Mouse (Mus musculus) neural tube, embryonic 12.5 days (tissue): ENCODE results near the gene Gkap1. TPM values are rescaled to one million over a fixed set of nuclear protein-coding genes. Genes with fewer than 3 reads are reported as not detected.

Experiments
- ATAC-seq: fragments of 200-750 bp; cut with Nextera tagmentation; 2 replicates; pipeline ENCODE4 v1.8.0; 2017; ENCODE audit warnings: low read depth, mild to moderate bottlenecking, moderate TSS enrichment, moderate library complexity; ENCODE audit not compliant: low FRiP score
- H3K27ac ChIP-seq: fragments of 300-500 bp; sonication (generic); 2 replicates; pipeline ENCODE4 v1.5.1; 2016
- H3K27me3 ChIP-seq: fragments of 300-500 bp; sonication (generic); replicated peaks from 2 replicates; pipeline ENCODE4 v1.6.1; 2016; ENCODE audit warnings: mild to moderate bottlenecking
- H3K36me3 ChIP-seq: fragments of 300-500 bp; sonication (generic); 2 replicates; pipeline ENCODE4 v1.6.1; 2016; ENCODE audit warnings: mild to moderate bottlenecking
- H3K4me1 ChIP-seq: fragments of 300-500 bp; sonication (generic); 2 replicates; pipeline ENCODE4 v1.6.1; 2016
- H3K4me2 ChIP-seq: fragments of 300-500 bp; sonication (generic); replicated peaks from 2 replicates; pipeline ENCODE4 v1.6.1; 2016; ENCODE audit warnings: mild to moderate bottlenecking
- H3K4me3 ChIP-seq: fragments of 300-500 bp; sonication (generic); 2 replicates; pipeline ENCODE4 v1.5.1; 2016
- H3K9ac ChIP-seq: fragments of 300-500 bp; sonication (generic); 2 replicates; pipeline ENCODE4 v1.6.1; 2016; ENCODE audit warnings: mild to moderate bottlenecking
- H3K9me3 ChIP-seq: fragments of 300-500 bp; sonication (generic); 2 replicates; pipeline ENCODE4 v1.6.1; 2016; ENCODE audit warnings: mild to moderate bottlenecking
- WGBS: fragments of 180-500 bp; shearing (Covaris S2); methylation state at CpG from one replicate; pipeline ENCODE4 v1.1.7; 2016; 5-methylcytosine and 5-hydroxymethylcytosine counted together
- polyA plus RNA-seq: library from polyadenylated mRNA; unstranded; fragments of >200 nt; fragmentation: Nextera tagmentation; extraction: Ambion mirVana; gene quantifications from 2 replicates; pipeline ENCODE4 v1.2.1, GENCODE M21; 2016

The Gkap1 gene
- polyA plus RNA-seq, 1 experiment from 2014 or later = 53.5 TPM

DNA sequence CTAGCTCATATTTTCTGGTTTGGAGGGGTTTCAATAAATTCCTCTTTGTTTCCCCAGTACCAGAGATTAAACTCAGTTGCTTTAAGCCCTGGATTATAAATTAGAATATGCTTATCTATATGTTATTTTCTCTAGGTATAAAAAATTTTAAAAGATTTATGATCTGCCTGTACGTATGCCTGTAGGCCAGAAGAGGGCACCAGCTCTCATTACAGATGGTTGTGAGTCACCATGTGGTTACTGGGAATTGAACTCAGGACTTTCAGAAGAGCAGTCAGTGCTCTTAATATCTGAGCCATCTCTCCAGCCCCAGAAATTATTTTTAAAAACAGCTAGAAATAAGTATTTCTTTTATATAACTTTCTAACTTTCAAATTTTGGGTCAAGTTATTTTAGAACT is 13.8 kb upstream of the Gkap1 start:
- Histone ChIP-seq H3K27ac (no peak overlapping the region), H3K27me3 (no peaks in the 10 kb centered on the region), H3K4me3 (no peak overlapping the region), H3K9me3 (no peaks in the 10 kb centered on the region), H3K9ac (no peak overlapping the region), H3K4me1 (peaks cover 6% of the 10 kb centered on the region), H3K4me2 (no peak overlapping the region), H3K36me3 (no peaks in the 10 kb centered on the region)
- WGBS = 61% methylated on average over 1 of the region's 1 CpGs
- ATAC-seq = no peak

DNA sequence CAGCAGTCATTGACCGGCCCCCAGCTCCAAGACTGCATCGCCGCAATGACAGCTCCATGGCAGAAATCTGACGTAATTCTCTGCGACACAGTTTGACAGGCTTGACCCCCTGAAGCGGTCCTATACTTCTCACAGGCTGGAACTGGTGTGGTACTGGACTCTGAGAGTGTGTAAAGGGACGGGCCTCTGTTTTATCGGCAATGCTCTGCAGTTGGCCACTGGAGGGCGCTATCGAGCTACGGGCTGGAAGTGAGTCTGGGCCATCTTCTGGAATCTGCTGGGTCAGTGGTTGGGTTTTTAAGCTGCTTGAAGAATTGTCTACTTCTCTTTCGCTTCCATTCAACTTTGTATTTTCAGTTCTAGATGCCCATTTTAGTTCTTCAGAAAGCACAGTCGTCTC is 12.3 kb upstream of the Gkap1 start:
- Histone ChIP-seq H3K9ac (no peak overlapping the region), H3K36me3 (no peaks in the 10 kb centered on the region), H3K27me3 (no peaks in the 10 kb centered on the region), H3K4me2 (no peak overlapping the region), H3K9me3 (no peaks in the 10 kb centered on the region), H3K4me3 (no peak overlapping the region), H3K27ac (no peak overlapping the region), H3K4me1 (peaks cover 3% of the 10 kb centered on the region)
- ATAC-seq = no peak
- WGBS = 17% methylated on average over 13 of the region's 13 CpGs

DNA sequence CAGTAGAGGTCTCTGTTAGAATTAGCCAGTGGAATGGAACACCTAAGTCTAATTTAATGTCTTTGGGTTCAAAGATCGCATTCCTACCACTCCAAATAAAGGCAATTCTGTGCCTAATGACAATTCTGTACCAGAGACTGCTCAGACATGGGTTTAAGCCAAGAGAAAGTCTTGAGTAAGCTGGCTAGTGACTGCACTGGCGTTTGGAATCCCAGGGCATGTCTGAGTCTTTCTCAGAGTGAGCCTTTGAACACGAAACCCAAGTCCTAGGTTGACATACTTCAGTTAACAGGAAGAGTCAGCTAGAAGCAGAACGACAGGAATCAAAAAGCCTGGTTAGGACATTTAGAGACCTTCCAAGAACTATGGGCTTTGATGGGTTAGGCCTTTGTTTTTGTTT is 8.0 kb upstream of the Gkap1 start:
- Histone ChIP-seq H3K4me1 (no peaks in the 10 kb centered on the region), H3K9me3 (no peaks in the 10 kb centered on the region), H3K36me3 (no peaks in the 10 kb centered on the region), H3K4me3 (no peak overlapping the region), H3K27me3 (no peaks in the 10 kb centered on the region), H3K27ac (no peak overlapping the region), H3K4me2 (no peak overlapping the region), H3K9ac (no peak overlapping the region)
- WGBS = 73% methylated on average over 4 of the region's 4 CpGs
- no peak for ATAC-seq

DNA sequence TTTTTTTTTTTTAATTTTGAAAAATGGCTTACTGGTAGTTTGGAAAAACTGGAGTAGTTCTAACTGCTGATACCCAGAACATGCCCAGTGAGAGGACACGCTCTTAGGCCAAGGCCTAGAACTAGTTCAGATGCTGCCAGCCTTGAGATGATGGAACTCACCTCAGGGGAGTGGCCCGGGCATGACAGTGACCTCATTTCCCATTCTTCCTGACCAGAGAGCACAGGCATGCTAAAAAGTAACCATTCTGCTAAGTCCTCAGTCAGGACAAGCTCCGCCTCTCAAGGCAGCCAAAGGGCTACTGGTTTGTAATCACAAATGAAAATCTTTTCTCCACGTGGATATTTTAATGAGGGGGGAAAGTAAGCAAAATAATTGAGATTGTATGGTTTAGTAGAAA is 6.4 kb upstream of the Gkap1 start:
- no peak for ATAC-seq
- H3K9ac ChIP-seq = no peak overlapping the region

DNA sequence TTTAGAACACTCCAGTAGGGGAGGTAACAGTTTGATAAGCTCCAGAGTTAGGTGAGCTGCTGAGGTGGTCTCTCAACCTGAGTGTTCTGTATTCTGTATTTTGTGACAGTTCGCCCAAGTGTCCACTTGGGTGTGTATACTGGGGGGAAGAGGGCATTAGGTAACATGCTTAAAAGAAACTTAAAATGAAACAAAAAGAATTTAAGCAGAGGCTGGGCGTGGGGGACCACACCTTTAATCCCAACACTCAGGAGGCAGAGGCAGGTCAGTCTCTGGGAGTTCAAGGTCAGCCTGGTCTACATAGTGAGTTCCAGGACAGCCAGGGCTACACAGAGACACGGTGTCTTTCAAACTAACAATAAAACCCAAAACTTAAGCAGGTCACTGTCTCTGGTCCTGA is 5.0 kb upstream of the Gkap1 start:
- no peak overlapping the region for H3K4me2 ChIP-seq
- H3K27ac ChIP-seq = no peak overlapping the region
- ATAC-seq = no peak
- no peak overlapping the region for H3K4me3 ChIP-seq
- no peaks in the 10 kb centered on the region for H3K9me3 ChIP-seq
- H3K4me1 ChIP-seq = 0 out of 2 replicates have a peak, but pooled peaks cover 4% of the 10 kb centered on the region
- H3K9ac ChIP-seq = no peak overlapping the region
- WGBS = 91% methylated on average over 3 of the region's 3 CpGs
- H3K27me3 ChIP-seq = no peaks in the 10 kb centered on the region
- no peaks in the 10 kb centered on the region for H3K36me3 ChIP-seq

More for the DNA sequence above, 6.4 kb upstream of the Gkap1 start:
- H3K9me3 ChIP-seq = no peaks in the 10 kb centered on the region
- no peaks in the 10 kb centered on the region for H3K36me3 ChIP-seq
- 69% methylated on average over 4 of the region's 4 CpGs for WGBS
- no peaks in the 10 kb centered on the region for H3K4me1 ChIP-seq
- no peak overlapping the region for H3K4me2 ChIP-seq
- no peaks in the 10 kb centered on the region for H3K27me3 ChIP-seq
- H3K27ac ChIP-seq = no peak overlapping the region
- no peak overlapping the region for H3K4me3 ChIP-seq

DNA sequence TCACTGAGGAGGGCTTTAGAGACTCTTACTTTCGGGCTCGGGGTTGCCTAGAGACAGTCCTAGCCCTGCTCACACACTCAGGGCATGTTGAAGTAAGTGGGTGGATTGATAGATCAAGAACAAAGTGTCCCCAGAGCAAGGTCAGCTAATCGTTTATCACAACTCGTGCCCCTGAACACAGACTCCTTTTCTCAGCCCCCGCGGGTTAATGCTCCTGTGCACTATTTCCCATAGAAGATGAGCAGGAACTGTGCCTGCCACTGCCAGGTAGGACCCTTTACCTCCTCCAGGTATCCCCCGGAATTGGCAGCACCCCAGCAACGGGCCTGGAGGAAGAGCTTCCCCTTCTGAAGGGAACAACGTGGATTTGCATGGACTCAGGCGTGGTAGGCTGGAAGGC is 757 bp upstream of the Gkap1 start:
- peaks cover 20% of the 10 kb centered on the region for H3K4me1 ChIP-seq
- H3K9me3 ChIP-seq = no peaks in the 10 kb centered on the region
- no peak overlapping the region for H3K27ac ChIP-seq
- ATAC-seq = no peak
- H3K4me3 ChIP-seq = no peak overlapping the region
- no peaks in the 10 kb centered on the region for H3K27me3 ChIP-seq
- H3K36me3 ChIP-seq = no peaks in the 10 kb centered on the region
- no peak overlapping the region for H3K4me2 ChIP-seq
- WGBS = 70% methylated on average over 10 of the region's 10 CpGs
- H3K9ac ChIP-seq = no peak overlapping the region

DNA sequence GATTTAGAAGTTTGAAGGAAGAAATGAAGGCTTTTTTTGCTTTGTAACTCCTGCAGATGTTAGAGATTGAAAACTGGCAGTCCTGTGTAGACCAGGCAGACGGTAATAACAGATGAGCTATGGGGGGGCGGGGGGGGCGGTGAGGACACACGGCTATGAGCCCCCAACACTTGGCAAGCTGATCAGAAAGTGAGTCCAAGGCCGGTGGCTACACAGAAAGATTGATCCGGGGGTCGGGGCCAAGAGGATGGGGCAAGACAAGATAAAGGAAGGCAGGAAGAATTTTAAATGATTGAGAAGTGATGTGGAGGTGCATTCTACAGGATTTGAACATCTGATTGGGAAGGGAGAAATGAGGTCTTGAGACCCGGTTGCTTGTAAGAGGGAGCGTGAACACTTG is 423 bp downstream of the Gkap1 start:
- 21% methylated on average over 9 of the region's 9 CpGs for WGBS
- peak overlapping the region; percentile 96 for H3K4me3 ChIP-seq
- H3K36me3 ChIP-seq = no peaks in the 10 kb centered on the region
- no peaks in the 10 kb centered on the region for H3K27me3 ChIP-seq
- peak overlapping the region; percentile 89 for H3K9ac ChIP-seq
- ATAC-seq = no peak
- H3K9me3 ChIP-seq = no peaks in the 10 kb centered on the region
- no peak overlapping the region for H3K27ac ChIP-seq
- H3K4me2 ChIP-seq = peak overlapping the region; percentile 81
- peaks cover 20% of the 10 kb centered on the region for H3K4me1 ChIP-seq

DNA sequence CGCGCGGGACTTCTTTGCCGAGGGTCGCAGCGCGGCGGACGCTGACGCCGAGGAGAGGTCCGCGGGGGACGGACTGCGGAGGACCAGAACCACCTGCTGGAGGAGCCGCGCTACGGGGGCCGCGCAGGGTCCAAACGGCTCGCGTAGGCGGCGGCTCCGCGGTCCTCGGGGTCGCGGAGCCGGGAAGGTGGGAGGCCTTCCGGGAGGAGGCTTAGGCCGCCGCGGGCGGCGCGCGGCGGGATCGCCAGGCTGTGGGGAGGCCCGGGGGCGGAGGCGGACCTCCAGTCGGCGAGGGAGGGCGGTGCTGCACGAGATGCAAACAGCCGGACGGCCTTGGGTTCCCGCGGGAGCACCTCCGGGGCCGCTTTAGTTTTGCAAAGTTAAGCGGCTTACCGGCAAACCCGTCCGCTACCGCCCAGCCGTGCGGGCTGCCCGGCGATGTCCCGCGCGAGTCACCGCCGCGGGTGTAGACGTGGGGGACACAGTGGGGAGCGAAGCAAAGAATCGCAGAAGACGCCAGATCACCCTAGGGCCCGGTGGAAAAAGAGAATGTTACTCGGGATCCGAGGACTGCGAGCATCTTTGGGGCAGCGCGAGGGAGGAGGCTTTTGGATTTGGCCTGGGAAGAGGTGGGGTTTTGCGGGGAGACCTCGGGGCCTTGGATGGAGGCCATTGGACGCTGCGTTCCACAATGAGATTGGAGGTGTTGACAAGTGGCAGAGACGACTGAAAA is 1.1 kb downstream of the Gkap1 start:
- Histone ChIP-seq H3K27ac (peak overlapping the region; percentile 85; the same call in 1 of the 2 replicates), H3K36me3 (no peaks in the 10 kb centered on the region), H3K4me3 (peak overlapping the region; percentile 96), H3K4me1 (peaks cover 20% of the 10 kb centered on the region), H3K9me3 (no peaks in the 10 kb centered on the region), H3K4me2 (peak overlapping the region; percentile 81), H3K9ac (peak overlapping the region; percentile 89), H3K27me3 (no peaks in the 10 kb centered on the region)
- ATAC-seq = peak; percentile 84
- WGBS = under 1% methylated on average over 84 of the region's 84 CpGs

DNA sequence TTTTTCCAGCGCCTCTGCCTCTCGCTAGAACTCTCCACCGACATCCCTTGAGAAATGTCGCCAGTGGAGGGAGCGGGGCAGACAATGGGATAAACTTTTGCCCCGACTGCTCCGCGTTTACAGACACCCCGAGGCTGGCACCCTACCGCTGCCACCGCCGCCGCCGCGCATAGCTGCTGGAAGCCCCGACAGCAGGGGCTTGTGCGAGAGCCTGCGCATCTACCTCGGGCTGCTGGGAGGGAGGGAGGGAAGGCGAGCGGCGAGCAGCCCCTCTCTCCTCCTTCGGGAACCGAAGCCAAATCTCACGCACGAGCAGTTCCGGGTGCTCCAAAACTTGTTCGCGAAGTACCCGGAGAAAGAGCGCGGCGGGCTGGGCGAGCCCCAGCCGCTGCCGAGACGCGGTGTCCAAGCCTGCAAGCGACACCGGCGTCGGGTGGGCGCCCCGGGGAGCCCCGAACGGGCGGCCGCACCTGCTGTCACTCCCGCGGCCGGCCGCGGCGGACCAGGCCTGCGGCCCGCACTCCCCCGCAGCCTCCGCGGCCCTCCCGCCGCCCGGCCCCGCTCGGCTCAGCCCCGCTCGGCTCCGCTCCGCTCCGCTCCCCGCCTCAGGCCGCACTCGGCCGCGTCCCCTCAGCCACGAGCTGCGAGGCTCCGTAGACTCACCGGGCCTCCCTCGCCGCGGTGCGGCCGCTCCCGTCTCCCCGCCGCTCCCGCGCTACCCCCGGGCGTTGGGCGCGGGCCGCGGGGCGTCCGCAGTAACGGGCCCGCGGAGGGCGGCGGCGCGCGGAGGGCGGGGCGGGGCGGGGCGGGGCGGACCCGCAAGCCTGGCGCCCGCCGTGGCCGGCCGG is 1.9 kb downstream of the Gkap1 start:
- Histone ChIP-seq H3K27me3 (no peaks in the 10 kb centered on the region), H3K9ac (peak overlapping the region; percentile 89), H3K4me2 (peak overlapping the region; percentile 81), H3K36me3 (no peaks in the 10 kb centered on the region), H3K9me3 (no peaks in the 10 kb centered on the region), H3K27ac (peak overlapping the region; percentile 85), H3K4me3 (peak overlapping the region; percentile 96), H3K4me1 (peaks cover 20% of the 10 kb centered on the region)
- under 1% methylated on average over 96 of the region's 115 CpGs for WGBS
- peak; percentile 73 for ATAC-seq

DNA sequence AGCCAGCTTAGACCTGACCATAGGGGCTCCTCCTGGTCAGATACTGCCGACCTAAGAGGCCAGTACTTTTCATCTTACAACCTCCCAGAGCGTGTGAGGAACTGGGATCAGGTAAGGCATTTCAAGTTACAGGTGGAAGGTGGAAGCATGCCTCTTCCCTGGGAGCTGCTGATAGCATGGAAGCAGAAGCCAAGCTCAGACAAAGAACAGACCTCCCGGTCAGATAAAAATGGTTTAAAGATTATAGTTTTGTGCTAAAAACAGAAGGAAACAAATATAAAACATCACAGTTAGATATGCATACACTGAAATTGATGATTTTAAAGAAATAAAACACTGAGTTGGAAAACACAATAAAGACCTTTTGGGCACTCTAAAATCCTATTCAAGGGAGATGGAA is 8.6 kb downstream of the Gkap1 start:
- Histone ChIP-seq H3K9ac (no peak overlapping the region), H3K4me3 (no peak overlapping the region), H3K36me3 (peaks cover 12% of the 10 kb centered on the region), H3K9me3 (no peaks in the 10 kb centered on the region), H3K4me1 (no peaks in the 10 kb centered on the region), H3K27me3 (no peaks in the 10 kb centered on the region), H3K27ac (no peak overlapping the region), H3K4me2 (no peak overlapping the region)
- no peak for ATAC-seq
- WGBS = 85% methylated on average over 3 of the region's 3 CpGs

DNA sequence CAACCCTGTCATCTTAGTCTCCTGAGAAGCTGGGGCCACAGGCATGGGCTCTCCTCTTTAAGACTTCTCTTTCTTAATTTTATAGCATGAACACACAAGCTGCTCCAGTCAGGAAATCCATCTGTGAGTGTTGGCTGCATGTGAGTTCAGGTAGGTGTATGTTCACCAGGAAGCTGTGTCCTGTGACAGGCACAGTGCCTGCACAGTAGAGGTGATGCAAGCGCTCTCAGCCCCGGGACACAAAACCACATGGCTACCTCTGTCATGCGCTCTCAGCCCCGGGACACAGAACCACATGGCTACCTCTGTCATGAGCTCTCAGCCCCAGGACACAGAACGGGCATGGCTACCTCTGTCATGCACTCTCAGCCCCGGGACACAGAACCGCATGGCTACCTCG is 12.0 kb downstream of the Gkap1 start:
- Histone ChIP-seq H3K27ac (no peak overlapping the region), H3K4me3 (no peak overlapping the region), H3K9ac (no peak overlapping the region), H3K9me3 (no peaks in the 10 kb centered on the region), H3K36me3 (peaks cover 21% of the 10 kb centered on the region), H3K27me3 (no peaks in the 10 kb centered on the region), H3K4me1 (no peaks in the 10 kb centered on the region), H3K4me2 (no peak overlapping the region)
- WGBS = 89% methylated on average over 8 of the region's 8 CpGs
- ATAC-seq = no peak

DNA sequence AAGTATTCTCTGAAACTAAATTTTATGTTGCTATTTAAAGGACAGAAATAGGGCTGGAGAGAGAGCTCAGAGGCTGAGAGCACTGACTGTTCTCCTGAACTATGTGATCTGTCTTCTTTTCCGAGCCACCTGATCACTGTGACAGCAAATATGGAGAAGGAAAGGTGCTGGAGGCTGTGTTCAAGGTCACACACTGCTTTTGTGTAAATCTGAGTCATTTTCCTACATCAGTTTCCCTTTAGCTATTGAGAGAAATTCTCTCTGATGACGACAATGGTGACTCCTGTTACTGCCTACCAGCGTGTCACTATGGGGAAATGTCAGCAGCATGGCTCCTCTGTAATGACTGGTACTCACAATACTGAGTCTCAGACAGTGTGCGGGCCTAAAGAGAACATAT is 13.8 kb downstream of the Gkap1 start:
- Histone ChIP-seq H3K4me3 (no peak overlapping the region), H3K4me2 (no peak overlapping the region), H3K9ac (no peak overlapping the region), H3K36me3 (peaks cover 27% of the 10 kb centered on the region), H3K27ac (no peak overlapping the region), H3K4me1 (no peaks in the 10 kb centered on the region), H3K27me3 (no peaks in the 10 kb centered on the region), H3K9me3 (no peaks in the 10 kb centered on the region)
- no peak for ATAC-seq
- WGBS = 85% methylated on average over 4 of the region's 4 CpGs
